Mouse (Mus musculus): ENCODE results near the gene Zfp853. TPM values are rescaled to one million over a fixed set of nuclear protein-coding genes. Genes with fewer than 3 reads are reported as not detected.

Zfp853 gene
- polyA plus RNA-seq, 1 experiment from 2014 or later, result 0.13 TPM

DNA sequence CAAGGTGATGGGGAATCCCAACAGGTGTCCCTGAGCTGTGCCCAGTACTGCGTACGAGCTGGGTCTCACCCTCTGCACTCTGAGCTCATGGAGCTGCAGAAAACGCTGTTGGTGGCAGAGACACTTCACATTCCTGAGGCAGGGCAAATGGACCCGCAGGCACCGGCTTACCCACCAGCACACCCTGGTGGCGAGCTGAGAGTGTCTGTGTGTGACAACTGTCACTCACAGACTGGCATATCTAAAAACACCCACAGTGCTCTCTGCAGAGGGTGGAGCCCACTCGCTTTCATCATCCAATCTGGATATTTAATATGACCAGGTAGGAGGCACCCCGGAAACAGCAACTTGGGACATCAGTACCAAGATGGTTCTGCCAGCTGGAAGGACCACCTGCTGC, 7.9 kb upstream of the Zfp853 start:
- Histone ChIP-seq H3K4me1 (ENCODE audit: control insufficient read depth, insufficient read depth, low read length) (no peaks in the 10 kb centered on the region), H3K27me3 (ENCODE audit: control insufficient read depth, insufficient read depth, low read length) (no peaks in the 10 kb centered on the region), H3K9me3 (ENCODE audit: control insufficient read depth, low read length) (no peaks in the 10 kb centered on the region), H3K9ac (replicated peaks; ENCODE audit: low read length) (no peak overlapping the region), H3K36me3 (ENCODE audit: control insufficient read depth, insufficient read depth, low read length) (peaks cover 74% of the 10 kb centered on the region), H3K4me2 (ENCODE audit: low read length) (no peak overlapping the region), H3K27ac (replicated peaks; ENCODE audit: low read depth, low read length) (no peak overlapping the region), H3K4me3 (replicated peaks; ENCODE audit: low read depth, low read length) (no peak overlapping the region)
- WGBS, result 78% methylated on average over 8 of the region's 8 CpGs
- ATAC-seq (ENCODE audit: low FRiP score, low TSS enrichment), result no peak
- DNase-seq, result no peak

DNA sequence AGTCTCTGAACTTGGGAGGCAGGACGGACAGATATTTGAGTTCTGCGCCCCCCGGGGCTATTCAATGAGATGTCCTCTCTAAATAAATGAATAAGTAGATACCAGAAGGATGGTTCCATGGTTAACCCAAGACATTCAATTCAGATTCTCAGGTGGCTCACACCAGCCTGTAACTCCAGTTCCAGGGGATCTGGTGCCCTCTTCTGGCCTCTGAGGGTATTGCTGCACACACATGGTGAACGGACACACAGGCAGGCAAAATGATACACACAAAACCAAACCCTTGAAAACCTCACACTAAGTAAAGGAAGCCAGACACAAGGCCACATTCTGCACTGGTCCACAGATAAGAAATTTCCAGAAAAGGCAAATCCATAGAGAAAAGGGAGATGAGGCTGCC, 6.3 kb upstream of the Zfp853 start:
- ATAC-seq (ENCODE audit: low FRiP score, low TSS enrichment), result no peak

DNA sequence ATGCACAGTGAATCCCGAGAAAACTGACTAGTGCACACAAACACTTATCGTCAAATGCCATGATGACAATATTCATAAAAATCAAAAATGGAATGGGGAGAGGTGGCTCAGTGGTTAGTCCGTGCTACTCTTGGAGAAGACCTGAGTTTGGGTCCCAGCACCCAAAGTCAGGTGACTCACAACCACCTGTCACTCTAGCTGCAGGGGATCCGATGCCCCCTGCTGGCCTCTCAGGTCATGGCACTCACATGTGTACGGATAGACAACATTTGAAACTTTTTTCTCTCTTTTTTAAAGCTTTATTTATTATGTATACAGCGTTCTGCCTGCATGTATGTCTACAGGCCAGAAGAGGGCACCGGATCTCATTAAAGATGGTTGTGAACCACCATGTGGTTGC, 5.0 kb upstream of the Zfp853 start:
- Histone ChIP-seq H3K9ac (replicated peaks; ENCODE audit: low read length) (no peak overlapping the region), H3K4me1 (ENCODE audit: control insufficient read depth, insufficient read depth, low read length) (no peaks in the 10 kb centered on the region), H3K9me3 (ENCODE audit: control insufficient read depth, low read length) (no peaks in the 10 kb centered on the region), H3K27ac (replicated peaks; ENCODE audit: low read depth, low read length) (no peak overlapping the region), H3K4me2 (ENCODE audit: low read length) (no peak overlapping the region), H3K4me3 (replicated peaks; ENCODE audit: low read depth, low read length) (no peak overlapping the region), H3K27me3 (ENCODE audit: control insufficient read depth, insufficient read depth, low read length) (peaks cover 14% of the 10 kb centered on the region), H3K36me3 (ENCODE audit: control insufficient read depth, insufficient read depth, low read length) (peaks cover 51% of the 10 kb centered on the region)
- DNase-seq (no peak), ATAC-seq (ENCODE audit: low FRiP score, low TSS enrichment) (no peak)
- 98% methylated on average over 7 of the region's 7 CpGs for WGBS

More for the DNA sequence above, 6.3 kb upstream of the Zfp853 start:
- whole genome bisulfite sequencing, result 95% methylated on average over 4 of the region's 4 CpGs
- peaks cover 61% of the 10 kb centered on the region for H3K36me3 ChIP-seq (ENCODE audit: control insufficient read depth, insufficient read depth, low read length)
- H3K27me3 ChIP-seq (ENCODE audit: control insufficient read depth, insufficient read depth, low read length), result peaks cover under 1% of the 10 kb centered on the region; the same call in 1 of the 2 replicates
- H3K27ac ChIP-seq (replicated peaks; ENCODE audit: low read depth, low read length), result no peak overlapping the region
- H3K4me1 ChIP-seq (ENCODE audit: control insufficient read depth, insufficient read depth, low read length), result no peaks in the 10 kb centered on the region
- no peak overlapping the region for H3K4me2 ChIP-seq (ENCODE audit: low read length)
- H3K4me3 ChIP-seq (replicated peaks; ENCODE audit: low read depth, low read length), result no peak overlapping the region
- H3K9me3 ChIP-seq (ENCODE audit: control insufficient read depth, low read length), result no peaks in the 10 kb centered on the region
- H3K9ac ChIP-seq (replicated peaks; ENCODE audit: low read length), result no peak overlapping the region
- peak; percentile 59 for DNase-seq

DNA sequence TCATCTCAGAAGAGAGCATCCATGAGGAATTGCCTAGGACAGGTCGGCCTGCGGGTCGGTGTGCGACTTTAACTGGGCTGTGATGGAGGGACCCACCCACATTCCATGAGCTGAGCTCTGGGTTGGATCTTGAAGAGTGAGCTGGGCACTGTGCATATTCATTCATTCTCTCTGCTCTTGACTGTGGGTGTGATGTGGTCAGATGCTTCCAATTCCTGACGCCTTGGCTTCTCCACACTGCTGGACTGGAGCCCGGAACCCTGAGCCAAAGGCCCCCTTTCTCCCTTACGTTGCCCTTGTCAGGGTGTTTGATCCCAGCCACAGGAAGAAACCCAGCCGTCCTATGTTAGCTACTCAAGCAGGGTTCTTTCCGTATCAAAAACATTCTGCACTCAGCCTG, 4.6 kb upstream of the Zfp853 start:
- no peaks in the 10 kb centered on the region for H3K9me3 ChIP-seq (ENCODE audit: control insufficient read depth, low read length)
- no peak overlapping the region for H3K4me2 ChIP-seq (ENCODE audit: low read length)
- no peak for ATAC-seq (ENCODE audit: low FRiP score, low TSS enrichment)
- WGBS, result 97% methylated on average over 9 of the region's 9 CpGs
- peaks cover 47% of the 10 kb centered on the region for H3K36me3 ChIP-seq (ENCODE audit: control insufficient read depth, insufficient read depth, low read length)
- H3K27ac ChIP-seq (replicated peaks; ENCODE audit: low read depth, low read length), result no peak overlapping the region
- no peak for DNase-seq
- H3K4me1 ChIP-seq (ENCODE audit: control insufficient read depth, insufficient read depth, low read length), result 0 out of 2 replicates have a peak, but pooled peaks cover 3% of the 10 kb centered on the region
- peaks cover 18% of the 10 kb centered on the region for H3K27me3 ChIP-seq (ENCODE audit: control insufficient read depth, insufficient read depth, low read length)
- H3K4me3 ChIP-seq (replicated peaks; ENCODE audit: low read depth, low read length), result no peak overlapping the region
- H3K9ac ChIP-seq (replicated peaks; ENCODE audit: low read length), result no peak overlapping the region

DNA sequence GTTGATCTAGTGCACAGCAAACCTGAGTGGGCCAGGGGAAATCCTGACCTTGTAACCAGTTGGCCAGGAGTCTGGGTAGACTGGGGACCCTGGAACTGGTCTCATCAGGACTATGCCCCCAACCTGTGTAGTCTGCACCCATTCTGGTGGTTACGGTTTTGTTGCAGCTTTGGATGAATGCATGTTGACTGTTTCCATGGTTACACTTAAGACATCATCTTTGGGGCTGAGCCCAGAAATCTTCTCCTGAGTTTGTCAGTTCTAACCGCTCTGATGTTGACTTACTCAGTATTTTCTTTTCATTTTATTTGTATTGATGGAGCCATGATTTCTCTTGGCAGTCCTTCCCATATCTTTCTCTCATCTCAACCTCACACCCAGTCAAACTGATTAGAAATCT, 1.9 kb upstream of the Zfp853 start:
- Histone ChIP-seq H3K36me3 (ENCODE audit: control insufficient read depth, insufficient read depth, low read length) (peaks cover 20% of the 10 kb centered on the region), H3K27ac (replicated peaks; ENCODE audit: low read depth, low read length) (no peak overlapping the region), H3K4me2 (ENCODE audit: low read length) (no peak overlapping the region), H3K4me3 (replicated peaks; ENCODE audit: low read depth, low read length) (no peak overlapping the region), H3K4me1 (ENCODE audit: control insufficient read depth, insufficient read depth, low read length) (0 out of 2 replicates have a peak, but pooled peaks cover 3% of the 10 kb centered on the region), H3K27me3 (ENCODE audit: control insufficient read depth, insufficient read depth, low read length) (peaks cover 39% of the 10 kb centered on the region), H3K9ac (replicated peaks; ENCODE audit: low read length) (no peak overlapping the region), H3K9me3 (ENCODE audit: control insufficient read depth, low read length) (no peaks in the 10 kb centered on the region)
- ATAC-seq (ENCODE audit: low FRiP score, low TSS enrichment), result no peak
- DNase-seq, result no peak
- WGBS, result 84% methylated on average over 2 of the region's 2 CpGs

DNA sequence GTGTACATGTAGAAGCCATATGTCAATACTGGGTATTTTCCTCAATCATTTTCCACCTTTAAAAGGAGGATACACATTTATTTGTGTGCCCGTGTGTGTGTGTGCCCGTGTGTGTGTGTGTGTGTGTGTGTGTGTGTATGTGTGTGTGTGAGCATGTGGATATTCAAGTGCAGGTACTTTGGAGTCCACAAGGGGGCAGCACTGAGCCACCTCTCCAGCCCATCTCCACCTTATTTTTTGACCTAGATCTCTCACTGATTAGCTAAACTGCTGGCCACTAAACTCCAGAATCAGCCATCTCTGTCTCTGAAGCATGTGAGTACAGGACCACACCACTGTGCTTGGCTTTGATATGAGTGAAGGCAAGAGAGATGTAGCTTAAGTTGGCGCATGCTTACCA, 1.4 kb upstream of the Zfp853 start:
- no peak for DNase-seq
- Histone ChIP-seq H3K4me1 (ENCODE audit: control insufficient read depth, insufficient read depth, low read length) (0 out of 2 replicates have a peak, but pooled peaks cover 3% of the 10 kb centered on the region), H3K27me3 (ENCODE audit: control insufficient read depth, insufficient read depth, low read length) (peaks cover 40% of the 10 kb centered on the region), H3K4me2 (ENCODE audit: low read length) (no peak overlapping the region), H3K4me3 (replicated peaks; ENCODE audit: low read depth, low read length) (no peak overlapping the region), H3K36me3 (ENCODE audit: control insufficient read depth, insufficient read depth, low read length) (peaks cover 16% of the 10 kb centered on the region), H3K9me3 (ENCODE audit: control insufficient read depth, low read length) (no peaks in the 10 kb centered on the region), H3K9ac (replicated peaks; ENCODE audit: low read length) (no peak overlapping the region), H3K27ac (replicated peaks; ENCODE audit: low read depth, low read length) (no peak overlapping the region)
- WGBS, result 96% methylated on average over 3 of the region's 3 CpGs
- no peak for ATAC-seq (ENCODE audit: low FRiP score, low TSS enrichment)

DNA sequence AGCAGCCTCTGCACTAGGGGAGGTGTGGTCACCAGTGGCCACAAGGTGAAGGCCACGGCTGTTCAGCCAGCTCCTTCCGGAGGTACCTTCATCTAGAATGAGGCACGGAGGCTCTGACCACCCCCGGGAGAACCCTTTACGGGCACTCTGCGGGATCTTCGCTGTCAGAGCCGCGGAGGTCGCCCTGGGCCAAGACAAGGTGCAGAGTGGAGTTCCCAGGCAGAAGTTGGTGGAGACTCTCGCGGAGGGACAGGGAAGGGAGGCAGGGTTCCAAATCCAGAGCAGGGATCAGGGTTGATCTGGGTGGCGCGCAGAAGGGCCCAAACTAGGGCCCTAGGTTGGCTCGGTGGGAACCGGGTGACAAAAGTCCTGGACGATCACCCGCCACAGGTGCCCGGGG, 544 bp downstream of the Zfp853 start:
- ATAC-seq (ENCODE audit: low FRiP score, low TSS enrichment), result no peak

DNA sequence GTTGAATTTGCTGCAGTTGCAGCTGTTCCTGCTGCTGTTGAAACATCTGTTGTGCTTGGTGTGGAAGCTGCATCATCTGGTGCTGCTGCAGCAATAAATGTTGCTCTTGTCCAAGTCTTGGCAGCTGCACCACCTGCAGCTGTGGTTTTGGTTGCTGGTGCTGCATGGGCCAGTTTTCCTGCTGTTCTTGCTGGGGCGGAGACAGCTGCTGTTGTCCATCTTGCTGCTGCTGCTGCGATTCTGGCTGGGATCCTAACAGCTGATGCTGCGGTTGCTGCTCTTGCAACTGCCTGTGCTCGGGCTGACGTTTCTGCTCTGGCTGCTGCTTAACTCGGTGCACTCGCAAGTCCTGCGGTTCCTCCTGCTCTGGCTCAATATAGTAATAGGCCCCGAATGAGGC, 4.1 kb downstream of the Zfp853 start:
- Histone ChIP-seq H3K36me3 (ENCODE audit: control insufficient read depth, insufficient read depth, low read length) (0 out of 2 replicates have a peak, but pooled peaks cover 4% of the 10 kb centered on the region), H3K27me3 (ENCODE audit: control insufficient read depth, insufficient read depth, low read length) (peaks cover 70% of the 10 kb centered on the region), H3K9ac (replicated peaks; ENCODE audit: low read length) (no peak overlapping the region), H3K4me1 (ENCODE audit: control insufficient read depth, insufficient read depth, low read length) (0 out of 2 replicates have a peak, but pooled peaks cover 6% of the 10 kb centered on the region), H3K27ac (replicated peaks; ENCODE audit: low read depth, low read length) (no peak overlapping the region), H3K4me2 (ENCODE audit: low read length) (no peak overlapping the region), H3K4me3 (replicated peaks; ENCODE audit: low read depth, low read length) (no peak overlapping the region), H3K9me3 (ENCODE audit: control insufficient read depth, low read length) (no peaks in the 10 kb centered on the region)
- no peak for DNase-seq
- no peak for ATAC-seq (ENCODE audit: low FRiP score, low TSS enrichment)
- WGBS, result 73% methylated on average over 9 of the region's 9 CpGs

More for the DNA sequence above, 544 bp downstream of the Zfp853 start:
- Histone ChIP-seq H3K9ac (replicated peaks; ENCODE audit: low read length) (peak overlapping the region; percentile 54), H3K36me3 (ENCODE audit: control insufficient read depth, insufficient read depth, low read length) (peaks cover 8% of the 10 kb centered on the region; the same call in 1 of the 2 replicates), H3K4me3 (replicated peaks; ENCODE audit: low read depth, low read length) (peak overlapping the region; percentile 41), H3K27ac (replicated peaks; ENCODE audit: low read depth, low read length) (no peak overlapping the region), H3K4me1 (ENCODE audit: control insufficient read depth, insufficient read depth, low read length) (0 out of 2 replicates have a peak, but pooled peaks cover 6% of the 10 kb centered on the region), H3K9me3 (ENCODE audit: control insufficient read depth, low read length) (no peaks in the 10 kb centered on the region), H3K27me3 (ENCODE audit: control insufficient read depth, insufficient read depth, low read length) (peaks cover 60% of the 10 kb centered on the region), H3K4me2 (ENCODE audit: low read length) (peak overlapping the region; percentile 67)
- WGBS, result 1% methylated on average over 18 of the region's 19 CpGs
- no peak for DNase-seq

DNA sequence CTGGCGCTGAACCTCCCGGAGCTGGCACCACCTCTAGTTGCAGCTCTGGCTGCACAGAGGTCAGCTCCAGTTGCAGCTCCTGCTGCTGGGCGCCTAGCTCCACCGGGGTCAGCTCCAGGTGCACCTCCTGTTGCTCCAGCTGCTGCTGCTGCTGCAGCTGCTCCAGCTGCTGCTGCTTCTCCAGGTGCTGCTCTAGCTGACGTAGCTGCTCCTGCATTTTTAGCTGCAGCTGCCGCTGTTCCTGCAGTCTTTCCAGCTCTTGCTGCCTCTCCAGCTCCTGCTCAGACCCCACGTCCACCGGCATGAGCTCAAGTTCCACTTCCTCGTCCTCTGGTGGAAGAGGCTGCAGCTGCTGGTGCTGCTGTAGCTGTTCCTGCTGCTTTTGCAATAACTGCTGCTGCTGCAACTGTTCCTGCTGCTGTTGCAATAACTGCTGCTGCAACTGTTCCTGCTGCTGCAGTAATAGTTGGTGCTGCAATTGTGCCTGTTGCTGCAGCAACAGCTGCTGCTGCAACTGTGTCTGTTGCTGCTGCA, 5.0 kb downstream of the Zfp853 start:
- no peak for ATAC-seq (ENCODE audit: low FRiP score, low TSS enrichment)

More for the DNA sequence above, 5.0 kb downstream of the Zfp853 start:
- H3K4me2 ChIP-seq (ENCODE audit: low read length), result peak overlapping the region; percentile 41
- WGBS, result 13% methylated on average over 9 of the region's 9 CpGs
- peaks cover 64% of the 10 kb centered on the region for H3K27me3 ChIP-seq (ENCODE audit: control insufficient read depth, insufficient read depth, low read length)
- H3K9ac ChIP-seq (replicated peaks; ENCODE audit: low read length), result peak overlapping the region; percentile 16; the same call in 1 of the 2 replicates
- no peaks in the 10 kb centered on the region for H3K9me3 ChIP-seq (ENCODE audit: control insufficient read depth, low read length)
- peak overlapping the region; percentile 18; the same call in 1 of the 2 replicates for H3K4me3 ChIP-seq (replicated peaks; ENCODE audit: low read depth, low read length)
- H3K4me1 ChIP-seq (ENCODE audit: control insufficient read depth, insufficient read depth, low read length), result 0 out of 2 replicates have a peak, but pooled peaks cover 6% of the 10 kb centered on the region
- no peak overlapping the region for H3K27ac ChIP-seq (replicated peaks; ENCODE audit: low read depth, low read length)
- H3K36me3 ChIP-seq (ENCODE audit: control insufficient read depth, insufficient read depth, low read length), result 0 out of 2 replicates have a peak, but pooled peaks cover 4% of the 10 kb centered on the region
- no peak for DNase-seq
